Mouse (Mus musculus): ENCODE results near the gene Hc. TPM values are rescaled to one million over a fixed set of nuclear protein-coding genes. Genes with fewer than 3 reads are reported as not detected.

Hc gene
- total and polyA plus RNA-seq, 3 experiments = 0.74 to 1.2 (median 0.91) TPM

DNA sequence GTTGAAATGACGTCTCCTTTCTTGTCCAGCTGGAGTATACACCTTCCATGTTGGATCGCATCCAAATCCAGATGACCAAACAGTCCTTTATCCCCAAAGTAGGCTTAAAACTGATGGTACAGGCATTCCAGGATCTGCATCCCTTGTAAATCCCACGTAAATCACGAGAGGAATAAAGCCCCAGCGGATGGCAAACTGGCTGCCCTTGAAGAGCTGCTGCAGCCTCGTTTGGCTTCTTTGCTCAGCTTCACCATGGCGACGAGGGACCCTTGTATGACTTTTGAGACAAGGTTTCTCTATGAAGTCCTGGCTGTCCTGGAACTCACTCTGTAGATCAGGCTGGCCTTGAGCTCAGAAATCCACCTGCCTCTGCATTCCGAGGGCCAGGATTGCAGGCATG is 96.6 kb downstream of the Hc start:
- TF ChIP-seq ZNF384 (IDR thresholded peaks at IDR 0.05; ENCODE audit: low read depth, low read length) = no peak
- no peak for TF ChIP-seq MAFK (IDR thresholded peaks at IDR 0.05; ENCODE audit: insufficient replicate concordance, low read length)
- 0 out of 2 replicates have a peak, but pooled peaks have one; percentile 33 for TF ChIP-seq SIN3A (IDR thresholded peaks at IDR 0.05; ENCODE audit: low read length)
- Histone ChIP-seq H3K9me3 (replicated peaks; ENCODE audit: low read length) (peaks cover 2% of the 10 kb centered on the region), H3K27me3 (replicated peaks) (no peaks in the 10 kb centered on the region), H3K9ac (ENCODE audit: insufficient read depth, low read depth) (peak overlapping the region; percentile 80; the same call in 1 of the 2 replicates), H3K4me1 (ENCODE audit: control insufficient read depth in 1 of 2, insufficient read depth in 2 of 2) (peaks cover 17 to 63% of the 10 kb centered on the region in 2 experiments), H3K79me2 (replicated peaks; ENCODE audit: control insufficient read depth, extremely low read depth, insufficient read depth, poor library complexity, severe bottlenecking) (no peaks in the 10 kb centered on the region), H3K27ac (ENCODE audit: insufficient read depth, low read depth) (peak overlapping the region; percentile 63), H3K4me3 (replicated peaks in 1 of 3; ENCODE audit: low read depth in 2 of 3, low read length in 2 of 3, poor library complexity in 1 of 3) (no peak overlapping the region), H3K4me2 (ENCODE audit: insufficient read depth, low read depth, poor library complexity, severe bottlenecking) (peak overlapping the region; percentile 90), H3K36me3 (replicated peaks in 1 of 2; ENCODE audit: control insufficient read depth in 1 of 2, insufficient read depth in 1 of 2, low read length in 1 of 2) (peaks cover 0 to 2% of the 10 kb centered on the region in 2 experiments)
- in situ Hi-C loops (cut with MboI; ENCODE audit: low pct_ligation_motif_present, low pct_unique_long_range_greater_than_20kb, low sequenced_read_pairs) (loop anchor here (10.0 kb wide), 3 partner anchors 50 to 170 kb away; partner anchors contain the start of genes AI182371, Cntrl, Phf19 and Rabepk), dilution Hi-C loops (cut with MboI; ENCODE audit: extremely low pct_ligation_motif_present, extremely low pct_unique_long_range_greater_than_20kb, low sequenced_read_pairs) (no loop called here)
- DNase-seq (ENCODE audit: extremely low read depth) = no peak

GRCm38 (mm10) chr2:34964230-34964629 is 97.0 kb downstream of the Hc start:
- H3K27ac ChIP-seq (ENCODE audit: insufficient read depth, low read depth) = peak overlapping the region; percentile 80
- TF ChIP-seq ZMIZ1 (IDR thresholded peaks at IDR 0.05; ENCODE audit: low read depth, low read length) (no peak), ZNF384 (IDR thresholded peaks at IDR 0.05; ENCODE audit: low read depth, low read length) (no peak), EP300 (IDR thresholded peaks at IDR 0.05; ENCODE audit: low read length) (peak; percentile 16; the same call in 1 of the 2 replicates), CHD1 (IDR thresholded peaks at IDR 0.05; ENCODE audit: low read depth, low read length) (0 out of 2 replicates have a peak, but pooled peaks have one; percentile 63), CHD2 (IDR thresholded peaks at IDR 0.05; ENCODE audit: low read length) (no peak), RCOR1 (conservative IDR thresholded peaks at IDR 0.05; ENCODE audit: low read depth, low read length) (no peak), USF2 (conservative IDR thresholded peaks at IDR 0.05; ENCODE audit: low read depth, low read length) (no peak), TCF12 (IDR thresholded peaks at IDR 0.05; ENCODE audit: low read depth, low read length) (no peak)
- in situ Hi-C loops (cut with MboI; ENCODE audit: low pct_ligation_motif_present, low pct_unique_long_range_greater_than_20kb, low sequenced_read_pairs) (loop anchor here (10.0 kb wide), 3 partner anchors 49 to 169 kb away; partner anchors contain the start of genes AI182371, Cntrl, Phf19 and Rabepk), dilution Hi-C loops (cut with MboI; ENCODE audit: extremely low pct_ligation_motif_present, extremely low pct_unique_long_range_greater_than_20kb, low sequenced_read_pairs) (no loop called here)
- H3K36me3 ChIP-seq (replicated peaks in 1 of 2; ENCODE audit: control insufficient read depth in 1 of 2, insufficient read depth in 1 of 2, low read length in 1 of 2) = peaks cover 0 to 4% of the 10 kb centered on the region in 2 experiments
- H3K4me1 ChIP-seq (ENCODE audit: control insufficient read depth in 1 of 2, insufficient read depth in 2 of 2) = peaks cover 16 to 64% of the 10 kb centered on the region in 2 experiments
- no peaks in the 10 kb centered on the region for H3K27me3 ChIP-seq (replicated peaks)
- peak overlapping the region in 2 of 3 experiments; percentile 20 to 44 for H3K4me3 ChIP-seq (replicated peaks in 1 of 3; ENCODE audit: low read depth in 2 of 3, low read length in 2 of 3, poor library complexity in 1 of 3)
- peak overlapping the region; percentile 90 for H3K4me2 ChIP-seq (ENCODE audit: insufficient read depth, low read depth, poor library complexity, severe bottlenecking)
- H3K79me2 ChIP-seq (replicated peaks; ENCODE audit: control insufficient read depth, extremely low read depth, insufficient read depth, poor library complexity, severe bottlenecking) = peaks cover 1% of the 10 kb centered on the region; the same call in 1 of the 2 replicates
- peaks cover 4% of the 10 kb centered on the region for H3K9me3 ChIP-seq (replicated peaks; ENCODE audit: low read length)
- DNase-seq (ENCODE audit: extremely low read depth) = no peak
- H3K9ac ChIP-seq (ENCODE audit: insufficient read depth, low read depth) = peak overlapping the region; percentile 80

- DNase-seq (ENCODE audit: extremely low read depth) = peak; percentile 98
- H3K27me3 ChIP-seq (replicated peaks) = no peaks in the 10 kb centered on the region
- H3K27ac ChIP-seq (ENCODE audit: insufficient read depth, low read depth) = peak overlapping the region; percentile 97
- peaks cover 4% of the 10 kb centered on the region for H3K9me3 ChIP-seq (replicated peaks; ENCODE audit: low read length)
- in situ Hi-C loops (cut with MboI; ENCODE audit: low pct_ligation_motif_present, low pct_unique_long_range_greater_than_20kb, low sequenced_read_pairs) (loop anchor here (10.0 kb wide), 3 partner anchors 49 to 169 kb away; partner anchors contain the start of genes AI182371, Cntrl, Phf19 and Rabepk), dilution Hi-C loops (cut with MboI; ENCODE audit: extremely low pct_ligation_motif_present, extremely low pct_unique_long_range_greater_than_20kb, low sequenced_read_pairs) (no loop called here)
- H3K9ac ChIP-seq (ENCODE audit: insufficient read depth, low read depth) = peak overlapping the region; percentile 80; the same call in 1 of the 2 replicates
- peaks cover 22 to 71% of the 10 kb centered on the region in 2 experiments for H3K4me1 ChIP-seq (ENCODE audit: control insufficient read depth in 1 of 2, insufficient read depth in 2 of 2)
- peak overlapping the region; percentile 20 to 44 (median 42) for H3K4me3 ChIP-seq (replicated peaks in 1 of 3; ENCODE audit: low read depth in 2 of 3, low read length in 2 of 3, poor library complexity in 1 of 3)
- peaks cover 3% of the 10 kb centered on the region; the same call in 1 of the 2 replicates for H3K79me2 ChIP-seq (replicated peaks; ENCODE audit: control insufficient read depth, extremely low read depth, insufficient read depth, poor library complexity, severe bottlenecking)
- peaks cover 0 to 4% of the 10 kb centered on the region in 2 experiments for H3K36me3 ChIP-seq (replicated peaks in 1 of 2; ENCODE audit: control insufficient read depth in 1 of 2, insufficient read depth in 1 of 2, low read length in 1 of 2)
- peak overlapping the region; percentile 90 for H3K4me2 ChIP-seq (ENCODE audit: insufficient read depth, low read depth, poor library complexity, severe bottlenecking)
- TF ChIP-seq E2F4 (IDR thresholded peaks at IDR 0.05; ENCODE audit: insufficient replicate concordance, low read depth, low read length) (peak; percentile 68; the same call in 1 of the 2 replicates), TCF12 (IDR thresholded peaks at IDR 0.05; ENCODE audit: low read depth, low read length) (peak; percentile 98), MEF2A (IDR thresholded peaks at IDR 0.05; ENCODE audit: borderline replicate concordance, low read depth, low read length) (peak; percentile 87), MXI1 (IDR thresholded peaks at IDR 0.05; ENCODE audit: low read depth, low read length) (peak; percentile 73; the same call in 1 of the 2 replicates), PAX5 (IDR thresholded peaks at IDR 0.05; ENCODE audit: low read length) (no peak), POLR2A (IDR thresholded peaks at IDR 0.05; ENCODE audit: low read depth, low read length) (peak; percentile 85), SIN3A (IDR thresholded peaks at IDR 0.05; ENCODE audit: low read length) (0 out of 2 replicates have a peak, but pooled peaks have one; percentile 79), IRF4 (IDR thresholded peaks at IDR 0.05; ENCODE audit: low read depth, low read length) (peak; percentile 95), MAFK (IDR thresholded peaks at IDR 0.05; ENCODE audit: insufficient replicate concordance, low read length) (0 out of 2 replicates have a peak, but pooled peaks have one; percentile 44), CTCF (conservative IDR thresholded peaks at IDR 0.05 in 1 of 2, IDR thresholded peaks at IDR 0.05 in 1 of 2; ENCODE audit: low read depth in 2 of 2, low read length in 2 of 2) (no peak), NELFE (IDR thresholded peaks at IDR 0.05; ENCODE audit: low read depth, low read length) (peak; percentile 85), USF2 (conservative IDR thresholded peaks at IDR 0.05; ENCODE audit: low read depth, low read length) (peak; percentile 99), POLR2AphosphoS2 (IDR thresholded peaks at IDR 0.05; ENCODE audit: low read depth, low read length) (no peak; the same call in 1 of the 2 replicates), BHLHE40 (IDR thresholded peaks at IDR 0.05; ENCODE audit: low read depth, low read length) (peak; percentile 98), ZMIZ1 (IDR thresholded peaks at IDR 0.05; ENCODE audit: low read depth, low read length) (peak; percentile 91), EP300 (IDR thresholded peaks at IDR 0.05; ENCODE audit: low read length) (peak; percentile 95), ZNF384 (IDR thresholded peaks at IDR 0.05; ENCODE audit: low read depth, low read length) (no peak; the same call in 1 of the 2 replicates), MAX (IDR thresholded peaks at IDR 0.05; ENCODE audit: low read length) (peak; percentile 99), TBP (conservative IDR thresholded peaks at IDR 0.05; ENCODE audit: low read depth, low read length) (peak; percentile 88), RCOR1 (conservative IDR thresholded peaks at IDR 0.05; ENCODE audit: low read depth, low read length) (no peak)
These were observed 97.8 kb downstream of the Hc start for GRCm38 (mm10) chr2:34963371-34963956.
